Mouse (Mus musculus): Measurements from ENCODE around the gene Ntn4. TPM values are rescaled to one million over a fixed set of nuclear protein-coding genes. Genes with fewer than 3 reads are reported as not detected.

Ntn4 gene
- polyA plus RNA-seq, 1 experiment from 2014 or later = 2.0 TPM

DNA sequence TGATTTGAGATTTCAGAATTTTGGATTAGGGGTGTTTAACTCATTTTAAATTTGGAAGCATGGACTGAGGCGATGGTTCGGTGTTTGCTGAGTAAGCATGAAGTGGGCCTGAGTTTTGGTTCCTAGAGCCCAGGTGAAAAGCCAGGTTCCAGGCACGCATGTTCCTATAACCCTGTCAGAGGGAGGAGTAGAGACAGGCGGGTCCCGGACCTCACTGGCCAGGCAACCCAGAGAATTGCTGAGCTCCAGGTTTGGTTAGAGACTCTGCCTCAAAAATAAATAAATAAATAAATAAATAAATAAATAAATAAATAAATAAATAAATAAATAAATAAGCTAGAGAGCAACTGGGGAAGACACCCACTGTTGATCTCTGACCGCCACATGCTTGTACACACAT is 46.1 kb downstream of the Ntn4 start:
- Histone ChIP-seq H3K9ac (replicated peaks; ENCODE audit: low read length) (no peak overlapping the region), H3K4me2 (ENCODE audit: low read length) (no peak overlapping the region), H3K27me3 (ENCODE audit: control insufficient read depth, insufficient read depth, low read length) (no peaks in the 10 kb centered on the region), H3K36me3 (ENCODE audit: control insufficient read depth, insufficient read depth, low read length) (peaks cover 13% of the 10 kb centered on the region; the same call in 1 of the 2 replicates), H3K4me3 (replicated peaks; ENCODE audit: low read depth, low read length) (no peak overlapping the region), H3K9me3 (ENCODE audit: control insufficient read depth, low read length) (no peaks in the 10 kb centered on the region), H3K27ac (replicated peaks; ENCODE audit: low read depth, low read length) (no peak overlapping the region), H3K4me1 (ENCODE audit: control insufficient read depth, insufficient read depth, low read length) (no peaks in the 10 kb centered on the region)
- 97% methylated on average over 6 of the region's 6 CpGs for WGBS
- DNase-seq (no peak), ATAC-seq (ENCODE audit: low FRiP score, low TSS enrichment) (no peak)

DNA sequence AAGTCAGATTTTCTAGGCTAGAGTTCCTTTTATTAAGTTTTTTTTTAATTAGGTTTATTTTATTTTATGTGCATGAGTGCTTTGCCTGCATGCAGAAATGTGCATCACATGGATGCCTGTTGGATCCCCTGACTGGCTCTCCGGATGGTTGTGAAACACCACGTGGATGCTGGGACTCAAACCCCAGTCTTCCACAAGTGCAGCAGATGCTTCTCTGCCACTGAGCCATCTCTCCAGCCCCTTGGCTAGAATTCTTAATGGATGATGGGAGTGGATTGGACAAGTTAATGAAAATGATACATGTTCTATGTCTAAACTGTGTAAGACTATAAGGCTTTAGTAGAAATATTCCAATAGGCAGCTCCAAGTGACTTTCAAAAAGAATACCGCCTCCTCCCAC is 47.3 kb downstream of the Ntn4 start:
- H3K27me3 ChIP-seq (ENCODE audit: control insufficient read depth, insufficient read depth, low read length) = no peaks in the 10 kb centered on the region
- H3K9ac ChIP-seq (replicated peaks; ENCODE audit: low read length) = no peak overlapping the region
- H3K27ac ChIP-seq (replicated peaks; ENCODE audit: low read depth, low read length) = no peak overlapping the region
- H3K4me1 ChIP-seq (ENCODE audit: control insufficient read depth, insufficient read depth, low read length) = no peaks in the 10 kb centered on the region
- peaks cover 13% of the 10 kb centered on the region; the same call in 1 of the 2 replicates for H3K36me3 ChIP-seq (ENCODE audit: control insufficient read depth, insufficient read depth, low read length)
- 93% methylated on average over 3 of the region's 3 CpGs for WGBS
- no peak overlapping the region for H3K4me2 ChIP-seq (ENCODE audit: low read length)
- ATAC-seq (ENCODE audit: low FRiP score, low TSS enrichment) (no peak), DNase-seq (no peak)
- no peaks in the 10 kb centered on the region for H3K9me3 ChIP-seq (ENCODE audit: control insufficient read depth, low read length)
- no peak overlapping the region for H3K4me3 ChIP-seq (replicated peaks; ENCODE audit: low read depth, low read length)

DNA sequence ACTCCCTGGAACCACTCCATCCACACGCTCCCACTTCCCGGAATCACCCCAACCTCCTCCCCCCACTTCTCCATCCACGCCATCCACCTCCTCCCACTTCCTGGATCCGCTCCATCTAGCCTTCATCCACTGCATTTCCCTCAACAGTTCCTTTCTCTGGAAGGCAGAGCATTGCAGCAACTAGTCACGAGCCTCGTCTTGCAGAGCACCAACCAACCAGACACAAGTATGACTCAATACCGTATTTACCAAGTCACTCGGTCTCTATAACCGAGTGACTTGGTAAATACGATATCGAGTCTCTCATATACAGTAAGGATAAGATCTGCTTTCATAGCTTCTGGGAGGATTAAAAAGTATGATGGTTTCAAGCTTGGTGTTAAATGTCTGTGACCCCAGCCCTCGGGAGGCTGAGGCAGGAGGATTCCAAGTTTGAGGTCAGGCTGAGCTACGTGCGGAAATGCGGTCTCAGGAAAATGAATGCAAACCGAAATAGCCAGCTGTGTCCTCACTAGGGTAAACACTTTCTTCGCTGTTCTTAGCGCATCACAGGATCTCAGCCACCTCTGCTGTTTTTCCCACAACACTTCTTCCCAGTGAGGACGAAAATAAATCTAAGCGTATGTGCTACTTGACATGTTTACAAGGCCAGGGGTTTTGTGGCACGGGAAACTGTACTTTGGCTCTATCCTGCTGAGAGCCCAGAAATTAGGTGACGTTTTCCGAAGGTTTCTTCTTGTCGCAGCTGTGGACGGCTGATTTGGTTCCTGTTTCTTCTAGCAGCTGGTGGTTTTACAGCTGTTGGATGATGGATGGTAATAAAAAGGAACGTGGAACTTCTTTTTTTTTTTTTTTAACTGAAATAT is 48.1 kb downstream of the Ntn4 start:
- Histone ChIP-seq H3K4me3 (replicated peaks; ENCODE audit: low read depth, low read length) (no peak overlapping the region), H3K4me2 (ENCODE audit: low read length) (no peak overlapping the region), H3K4me1 (ENCODE audit: control insufficient read depth, insufficient read depth, low read length) (no peaks in the 10 kb centered on the region), H3K9me3 (ENCODE audit: control insufficient read depth, low read length) (no peaks in the 10 kb centered on the region), H3K27ac (replicated peaks; ENCODE audit: low read depth, low read length) (no peak overlapping the region), H3K9ac (replicated peaks; ENCODE audit: low read length) (no peak overlapping the region), H3K27me3 (ENCODE audit: control insufficient read depth, insufficient read depth, low read length) (no peaks in the 10 kb centered on the region), H3K36me3 (ENCODE audit: control insufficient read depth, insufficient read depth, low read length) (peaks cover 5% of the 10 kb centered on the region; the same call in 1 of the 2 replicates)
- 90% methylated on average over 26 of the region's 26 CpGs for WGBS
- ATAC-seq (ENCODE audit: low FRiP score, low TSS enrichment) (no peak), DNase-seq (no peak)

DNA sequence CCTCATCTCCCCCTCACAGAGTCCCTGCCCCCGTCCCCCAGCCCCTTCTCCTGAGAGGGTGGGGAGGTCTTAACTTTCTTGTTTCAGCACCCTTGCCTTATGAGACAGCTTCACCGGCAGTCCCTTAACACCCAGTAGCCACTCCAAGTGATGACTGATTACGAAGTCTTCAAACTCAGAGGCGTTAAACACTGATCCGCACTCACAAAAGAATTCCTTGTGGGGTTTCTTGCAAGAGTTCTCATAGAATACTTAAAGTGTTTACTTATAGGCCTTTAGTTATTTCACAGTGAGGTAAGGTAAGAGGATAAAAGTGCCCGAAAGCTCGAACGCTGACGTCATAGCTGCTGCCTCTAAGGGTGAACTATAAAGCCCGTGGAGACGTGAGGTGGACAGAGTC is 50.9 kb downstream of the Ntn4 start:
- DNase-seq (no peak), ATAC-seq (ENCODE audit: low FRiP score, low TSS enrichment) (no peak)
- Histone ChIP-seq H3K9me3 (ENCODE audit: control insufficient read depth, low read length) (no peaks in the 10 kb centered on the region), H3K4me3 (replicated peaks; ENCODE audit: low read depth, low read length) (no peak overlapping the region), H3K4me2 (ENCODE audit: low read length) (no peak overlapping the region), H3K9ac (replicated peaks; ENCODE audit: low read length) (no peak overlapping the region), H3K27ac (replicated peaks; ENCODE audit: low read depth, low read length) (no peak overlapping the region), H3K36me3 (ENCODE audit: control insufficient read depth, insufficient read depth, low read length) (no peaks in the 10 kb centered on the region), H3K27me3 (ENCODE audit: control insufficient read depth, insufficient read depth, low read length) (no peaks in the 10 kb centered on the region), H3K4me1 (ENCODE audit: control insufficient read depth, insufficient read depth, low read length) (no peaks in the 10 kb centered on the region)
- 57% methylated on average over 11 of the region's 11 CpGs for WGBS

DNA sequence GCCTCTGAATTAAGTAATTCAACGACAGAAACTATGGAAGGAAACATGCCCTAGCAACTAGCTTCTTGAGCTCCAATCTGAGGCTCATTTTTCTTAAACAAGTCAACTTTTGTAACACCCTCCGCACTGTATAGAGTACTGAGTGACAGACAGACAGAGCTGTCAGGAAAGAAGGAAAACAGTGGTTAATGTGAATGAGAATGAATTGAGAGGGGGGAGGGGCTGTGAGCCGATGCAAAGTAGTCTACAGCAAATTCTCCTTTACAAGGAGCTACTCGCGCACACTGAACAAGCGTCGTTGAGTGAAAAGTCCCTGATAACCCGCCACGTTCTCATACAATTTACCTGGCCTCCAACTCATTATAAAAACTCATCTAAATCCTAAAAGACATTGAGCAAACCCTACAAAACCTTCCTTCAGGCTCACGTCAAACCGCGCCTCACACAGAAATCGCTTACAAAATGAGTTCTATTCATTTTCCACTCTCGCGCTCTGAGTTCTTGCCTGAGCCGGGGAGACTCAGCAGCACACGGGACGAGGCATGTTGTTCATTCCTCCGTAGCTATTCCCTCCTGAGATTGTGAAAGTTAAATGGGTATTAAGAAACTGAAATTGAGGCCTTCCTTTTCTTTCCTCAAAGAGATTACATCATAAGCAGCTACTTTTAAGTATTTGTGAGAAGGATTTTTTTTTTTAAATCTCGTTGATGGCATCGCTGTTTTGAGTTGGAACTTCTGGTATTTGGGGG is 54.7 kb downstream of the Ntn4 start:
- Histone ChIP-seq H3K4me2 (ENCODE audit: low read length) (peak overlapping the region; percentile 14), H3K36me3 (ENCODE audit: control insufficient read depth, insufficient read depth, low read length) (no peaks in the 10 kb centered on the region), H3K27ac (replicated peaks; ENCODE audit: low read depth, low read length) (no peak overlapping the region), H3K9ac (replicated peaks; ENCODE audit: low read length) (no peak overlapping the region), H3K4me3 (replicated peaks; ENCODE audit: low read depth, low read length) (no peak overlapping the region), H3K9me3 (ENCODE audit: control insufficient read depth, low read length) (no peaks in the 10 kb centered on the region), H3K4me1 (ENCODE audit: control insufficient read depth, insufficient read depth, low read length) (peaks cover 6% of the 10 kb centered on the region), H3K27me3 (ENCODE audit: control insufficient read depth, insufficient read depth, low read length) (no peaks in the 10 kb centered on the region)
- no peak for ATAC-seq (ENCODE audit: low FRiP score, low TSS enrichment)
- peak; percentile 36 for DNase-seq
- WGBS = 41% methylated on average over 21 of the region's 21 CpGs

DNA sequence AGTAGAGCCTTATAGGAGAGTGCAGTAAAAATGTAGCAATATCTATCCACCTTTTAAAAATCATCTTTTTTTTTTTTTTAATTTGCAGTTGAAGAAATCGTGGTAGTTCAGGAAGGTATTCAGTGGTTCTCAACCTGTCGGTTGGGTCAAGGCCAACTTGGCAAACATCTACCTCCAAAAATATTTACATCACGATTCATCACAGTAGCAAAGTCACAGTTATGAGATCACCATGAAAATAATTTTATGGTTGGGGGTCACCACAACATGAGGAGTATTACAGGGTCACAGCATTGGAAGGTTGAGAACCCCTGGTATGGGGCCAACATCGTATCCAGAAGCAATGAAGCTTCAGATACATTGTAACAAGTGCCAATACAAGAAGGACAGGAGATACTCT is 55.5 kb downstream of the Ntn4 start:
- 96% methylated on average over 4 of the region's 4 CpGs for WGBS
- no peak for ATAC-seq (ENCODE audit: low FRiP score, low TSS enrichment)
- no peak overlapping the region for H3K4me2 ChIP-seq (ENCODE audit: low read length)
- no peak overlapping the region for H3K9ac ChIP-seq (replicated peaks; ENCODE audit: low read length)
- peaks cover 8% of the 10 kb centered on the region for H3K4me1 ChIP-seq (ENCODE audit: control insufficient read depth, insufficient read depth, low read length)
- no peak for DNase-seq
- no peak overlapping the region for H3K4me3 ChIP-seq (replicated peaks; ENCODE audit: low read depth, low read length)
- H3K36me3 ChIP-seq (ENCODE audit: control insufficient read depth, insufficient read depth, low read length) = no peaks in the 10 kb centered on the region
- no peaks in the 10 kb centered on the region for H3K9me3 ChIP-seq (ENCODE audit: control insufficient read depth, low read length)
- H3K27me3 ChIP-seq (ENCODE audit: control insufficient read depth, insufficient read depth, low read length) = no peaks in the 10 kb centered on the region
- no peak overlapping the region for H3K27ac ChIP-seq (replicated peaks; ENCODE audit: low read depth, low read length)

DNA sequence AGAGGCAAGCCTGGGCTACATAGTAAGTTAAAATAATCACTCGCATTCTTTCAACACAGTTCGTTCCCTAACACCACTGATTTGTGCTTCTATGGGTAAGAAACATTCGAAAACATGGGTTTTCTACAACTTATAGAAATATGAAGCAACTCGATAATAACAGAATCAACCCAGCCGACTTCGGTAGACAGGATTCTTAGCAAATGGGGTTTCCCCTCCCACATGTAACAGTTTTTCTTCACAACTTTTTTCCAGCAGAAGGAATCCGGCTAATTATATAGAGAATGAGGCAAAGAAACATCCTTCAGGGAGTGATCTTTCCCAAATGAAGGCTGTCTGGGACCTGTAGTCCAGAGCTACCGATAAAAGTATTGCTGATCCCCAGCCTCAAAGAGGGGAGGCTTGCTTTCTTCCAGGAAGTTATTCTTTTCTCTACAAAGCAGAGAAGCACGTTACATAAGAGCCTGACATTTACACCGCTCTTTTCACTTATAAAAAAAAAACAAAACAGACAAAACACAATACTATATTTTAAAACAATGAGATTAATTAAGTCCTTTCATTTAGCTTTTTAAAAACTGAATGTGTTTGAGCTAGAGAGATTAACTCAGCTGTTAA is 57.5 kb downstream of the Ntn4 start:
- no peak overlapping the region for H3K27ac ChIP-seq (replicated peaks; ENCODE audit: low read depth, low read length)
- H3K36me3 ChIP-seq (ENCODE audit: control insufficient read depth, insufficient read depth, low read length) = no peaks in the 10 kb centered on the region
- H3K9ac ChIP-seq (replicated peaks; ENCODE audit: low read length) = no peak overlapping the region
- ATAC-seq (ENCODE audit: low FRiP score, low TSS enrichment) = no peak
- no peaks in the 10 kb centered on the region for H3K9me3 ChIP-seq (ENCODE audit: control insufficient read depth, low read length)
- 89% methylated on average over 10 of the region's 10 CpGs for WGBS
- no peak overlapping the region for H3K4me2 ChIP-seq (ENCODE audit: low read length)
- H3K4me1 ChIP-seq (ENCODE audit: control insufficient read depth, insufficient read depth, low read length) = peaks cover 8% of the 10 kb centered on the region
- no peak overlapping the region for H3K4me3 ChIP-seq (replicated peaks; ENCODE audit: low read depth, low read length)
- DNase-seq = no peak
- H3K27me3 ChIP-seq (ENCODE audit: control insufficient read depth, insufficient read depth, low read length) = no peaks in the 10 kb centered on the region

DNA sequence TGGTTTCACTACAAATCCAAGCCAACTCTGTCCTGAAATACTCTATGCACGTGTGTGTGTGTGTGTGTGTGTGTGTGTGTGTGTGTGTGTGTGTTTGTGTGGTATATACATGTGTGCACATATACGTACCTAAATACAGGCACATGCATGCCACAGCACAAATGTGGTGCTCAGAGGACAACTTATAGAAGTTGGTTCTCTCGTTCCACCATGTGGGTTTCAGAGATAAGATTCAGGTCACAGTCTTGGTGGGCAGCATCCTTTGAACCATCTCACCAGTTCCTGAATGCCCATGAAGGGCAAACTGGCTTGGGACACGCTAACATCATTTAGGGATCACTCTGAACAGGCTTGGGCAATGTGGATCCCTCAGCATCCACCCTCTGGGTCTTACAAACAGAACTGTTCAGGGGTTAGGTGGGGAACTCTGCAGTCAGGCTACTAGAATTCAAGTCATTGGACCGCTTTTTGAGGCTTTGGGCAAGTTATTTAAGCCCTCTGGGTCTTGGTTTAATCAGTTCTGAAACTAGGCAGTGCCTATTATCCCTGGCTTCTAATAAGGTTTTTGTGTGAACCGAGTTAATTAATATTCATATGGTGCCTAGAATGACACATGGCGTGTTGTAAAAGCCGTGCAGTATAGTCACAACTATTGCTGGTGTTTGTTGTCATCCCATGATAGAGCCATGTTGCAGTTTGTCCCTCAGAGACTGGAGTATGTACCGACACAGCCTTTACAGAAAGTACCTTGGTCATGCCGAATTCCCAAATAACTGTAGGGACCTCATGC is 59.4 kb downstream of the Ntn4 start:
- no peaks in the 10 kb centered on the region for H3K36me3 ChIP-seq (ENCODE audit: control insufficient read depth, insufficient read depth, low read length)
- ATAC-seq (ENCODE audit: low FRiP score, low TSS enrichment) = no peak
- H3K4me3 ChIP-seq (replicated peaks; ENCODE audit: low read depth, low read length) = peak overlapping the region; percentile 12; the same call in 1 of the 2 replicates
- no peak overlapping the region for H3K27ac ChIP-seq (replicated peaks; ENCODE audit: low read depth, low read length)
- peaks cover 8% of the 10 kb centered on the region for H3K4me1 ChIP-seq (ENCODE audit: control insufficient read depth, insufficient read depth, low read length)
- H3K4me2 ChIP-seq (ENCODE audit: low read length) = peak overlapping the region; percentile 49
- H3K27me3 ChIP-seq (ENCODE audit: control insufficient read depth, insufficient read depth, low read length) = no peaks in the 10 kb centered on the region
- 59% methylated on average over 10 of the region's 10 CpGs for WGBS
- no peak overlapping the region for H3K9ac ChIP-seq (replicated peaks; ENCODE audit: low read length)
- H3K9me3 ChIP-seq (ENCODE audit: control insufficient read depth, low read length) = no peaks in the 10 kb centered on the region
- DNase-seq = no peak

Data from midbrain, embryonic 14.5 days (tissue).